Mouse (Mus musculus) kidney, embryonic 15.5 days (tissue): ENCODE results near the gene Icam1. TPM values are rescaled to one million over a fixed set of nuclear protein-coding genes. Genes with fewer than 3 reads are reported as not detected.

ENCODE experiments used
- ATAC-seq: fragments of 200-750 bp; cut with Nextera tagmentation; replicated peaks from 2 replicates; pipeline ENCODE4 v1.8.0; 2017; ENCODE audit warnings: moderate TSS enrichment; ENCODE audit not compliant: low FRiP score
- H3K27ac ChIP-seq: fragments of 300-500 bp; sonication (generic); 2 replicates; pipeline ENCODE4 v1.5.1; 2015; ENCODE audit warnings: mild to moderate bottlenecking, inconsistent platforms
- H3K27me3 ChIP-seq: fragments of 300-500 bp; sonication (generic); 2 replicates; pipeline ENCODE4 v1.6.1; 2015; ENCODE audit warnings: inconsistent platforms
- H3K36me3 ChIP-seq: fragments of 300-500 bp; sonication (generic); 2 replicates; pipeline ENCODE4 v1.6.1; 2015; ENCODE audit warnings: inconsistent platforms
- H3K4me1 ChIP-seq: fragments of 300-500 bp; sonication (generic); 2 replicates; pipeline ENCODE4 v1.6.1; 2015; ENCODE audit warnings: inconsistent platforms
- H3K4me2 ChIP-seq: fragments of 300-500 bp; sonication (generic); 2 replicates; pipeline ENCODE4 v1.6.1; 2015; ENCODE audit warnings: moderate library complexity, mild to moderate bottlenecking, inconsistent platforms
- H3K4me3 ChIP-seq: fragments of 300-500 bp; sonication (generic); replicated peaks from 2 replicates; pipeline ENCODE4 v1.5.1; 2015; ENCODE audit warnings: mild to moderate bottlenecking, inconsistent platforms
- H3K9ac ChIP-seq: fragments of 300-500 bp; sonication (generic); 2 replicates; pipeline ENCODE4 v1.6.1; 2015; ENCODE audit warnings: mild to moderate bottlenecking, inconsistent platforms
- H3K9me3 ChIP-seq: fragments of 300-500 bp; sonication (generic); replicated peaks from 2 replicates; pipeline ENCODE4 v1.6.1; 2016; ENCODE audit warnings: inconsistent platforms
- WGBS: fragments of 180-500 bp; shearing (Covaris S2); methylation state at CpG from one replicate; pipeline ENCODE4 v1.1.7; 2015; ENCODE audit warnings: mixed read lengths; 5-methylcytosine and 5-hydroxymethylcytosine counted together
- polyA plus RNA-seq: library from polyadenylated mRNA; unstranded; fragments of >200 nt; fragmentation: Nextera tagmentation; extraction: Ambion mirVana; gene quantifications from 2 replicates; pipeline ENCODE4 v1.2.1, GENCODE M21; 2015

Icam1 gene
- polyA plus RNA-seq, 1 experiment from 2014 or later, result 13.7 TPM

DNA sequence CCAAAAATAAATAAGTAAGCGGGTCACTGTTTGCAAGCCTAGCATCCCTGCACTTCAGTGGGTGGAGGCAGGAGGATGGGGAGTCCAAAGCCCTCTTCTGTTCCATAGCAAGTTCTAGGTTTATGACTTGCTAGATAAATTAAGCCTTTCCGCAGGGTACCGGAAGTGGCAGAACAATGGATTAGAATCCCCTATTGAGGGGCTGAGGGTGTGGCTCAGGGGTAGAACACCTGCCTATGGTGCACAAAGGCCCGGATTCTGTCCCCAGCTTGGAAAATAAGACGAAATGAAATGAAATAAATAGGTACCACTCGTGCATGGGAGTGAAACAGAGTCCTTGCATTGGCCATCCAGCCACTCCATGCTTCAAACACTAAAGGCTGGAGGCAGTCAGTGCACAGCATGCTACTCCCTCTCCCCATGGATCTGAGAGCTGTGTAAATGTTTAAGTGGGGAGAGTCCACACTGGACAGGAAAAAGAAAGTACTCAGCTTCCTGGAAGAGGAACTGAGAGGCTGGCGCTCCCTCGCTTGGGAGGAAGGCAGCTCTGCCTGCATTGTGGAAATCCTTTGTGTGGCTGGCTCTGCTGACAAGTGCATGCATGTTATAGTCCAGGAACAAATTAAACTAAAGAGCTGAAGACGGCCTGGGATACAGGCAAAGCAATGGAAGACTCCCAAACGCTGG is 37.2 kb upstream of the Icam1 start:
- Histone ChIP-seq H3K9me3 (no peaks in the 10 kb centered on the region), H3K36me3 (no peaks in the 10 kb centered on the region), H3K9ac (no peak overlapping the region), H3K4me3 (no peak overlapping the region), H3K4me1 (peaks cover 45% of the 10 kb centered on the region), H3K27ac (peak overlapping the region; percentile 65), H3K27me3 (no peaks in the 10 kb centered on the region), H3K4me2 (no peak overlapping the region)
- 64% methylated on average over 10 of the region's 10 CpGs for WGBS
- no peak for ATAC-seq

DNA sequence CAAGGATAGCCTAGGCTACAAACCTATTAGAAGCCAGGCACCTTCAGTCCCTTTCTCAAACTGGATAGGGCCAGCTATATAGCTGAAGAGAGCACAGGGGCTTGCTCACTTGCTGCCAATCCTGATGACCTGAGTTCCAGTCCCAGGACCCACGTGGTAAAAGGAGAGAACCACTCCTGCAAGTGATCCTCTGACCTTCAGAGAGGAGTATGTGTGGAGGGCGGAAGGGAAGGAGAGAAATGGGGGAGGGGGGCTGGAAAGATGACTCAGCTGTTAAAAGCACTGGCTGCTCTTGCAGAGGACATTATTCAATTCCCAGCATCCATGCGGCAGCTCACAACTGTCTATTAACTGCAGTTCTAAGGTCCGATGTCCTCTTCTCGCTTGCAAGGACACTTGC is 36.6 kb upstream of the Icam1 start:
- no peaks in the 10 kb centered on the region for H3K27me3 ChIP-seq
- ATAC-seq, result no peak
- peak overlapping the region; percentile 65; the same call in 1 of the 2 replicates for H3K27ac ChIP-seq
- H3K36me3 ChIP-seq, result no peaks in the 10 kb centered on the region
- H3K9me3 ChIP-seq, result no peaks in the 10 kb centered on the region
- WGBS, result 49% methylated on average over 5 of the region's 5 CpGs
- H3K9ac ChIP-seq, result no peak overlapping the region
- H3K4me1 ChIP-seq, result peaks cover 41% of the 10 kb centered on the region
- H3K4me3 ChIP-seq, result no peak overlapping the region
- H3K4me2 ChIP-seq, result no peak overlapping the region

DNA sequence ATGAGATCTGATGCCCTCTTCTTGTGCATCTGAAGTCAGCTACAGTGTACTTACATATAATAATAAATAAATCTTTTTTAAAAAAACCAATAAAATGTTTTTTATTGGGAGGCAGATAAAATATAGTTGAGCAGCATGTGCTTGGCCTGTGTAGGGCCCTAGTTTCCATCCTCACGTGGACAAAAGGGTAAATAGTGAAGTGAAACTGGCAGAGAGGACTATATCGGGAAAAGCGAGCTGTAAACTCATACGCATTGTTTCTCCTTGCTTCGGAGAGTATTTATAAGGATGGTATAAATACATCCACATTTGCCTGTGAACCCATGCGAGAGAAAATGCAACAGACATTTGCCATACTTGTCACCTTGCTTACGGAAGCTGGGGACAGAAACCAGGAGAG is 36.0 kb upstream of the Icam1 start:
- Histone ChIP-seq H3K27ac (no peak overlapping the region), H3K36me3 (no peaks in the 10 kb centered on the region), H3K27me3 (no peaks in the 10 kb centered on the region), H3K4me3 (no peak overlapping the region), H3K9me3 (no peaks in the 10 kb centered on the region), H3K9ac (no peak overlapping the region), H3K4me2 (no peak overlapping the region), H3K4me1 (peaks cover 36% of the 10 kb centered on the region)
- WGBS, result 82% methylated on average over 7 of the region's 7 CpGs
- no peak for ATAC-seq

DNA sequence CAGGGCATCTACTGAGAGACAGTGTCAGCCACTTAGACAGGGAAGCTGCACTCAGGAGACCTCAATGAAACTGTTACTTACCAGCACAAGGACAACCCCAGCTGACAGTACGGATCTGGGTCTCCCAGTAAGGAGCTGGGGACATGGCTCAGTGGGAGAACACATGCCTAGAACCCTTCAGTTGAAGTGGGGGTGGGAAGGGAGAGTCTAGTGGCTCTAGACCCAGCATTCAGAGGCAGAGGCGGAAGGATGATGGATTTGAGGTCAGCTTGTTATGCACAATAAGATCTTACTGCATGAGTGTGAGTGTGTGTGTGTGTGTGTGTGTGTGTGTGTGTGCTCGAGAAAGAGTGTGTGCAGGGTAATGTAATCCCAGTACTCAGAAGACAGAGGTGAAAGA is 33.6 kb upstream of the Icam1 start:
- Histone ChIP-seq H3K9ac (no peak overlapping the region), H3K4me1 (peaks cover 18% of the 10 kb centered on the region), H3K4me3 (no peak overlapping the region), H3K27me3 (no peaks in the 10 kb centered on the region), H3K4me2 (no peak overlapping the region), H3K9me3 (no peaks in the 10 kb centered on the region), H3K36me3 (no peaks in the 10 kb centered on the region), H3K27ac (no peak overlapping the region)
- no peak for ATAC-seq
- 70% methylated on average over 3 of the region's 3 CpGs for WGBS

DNA sequence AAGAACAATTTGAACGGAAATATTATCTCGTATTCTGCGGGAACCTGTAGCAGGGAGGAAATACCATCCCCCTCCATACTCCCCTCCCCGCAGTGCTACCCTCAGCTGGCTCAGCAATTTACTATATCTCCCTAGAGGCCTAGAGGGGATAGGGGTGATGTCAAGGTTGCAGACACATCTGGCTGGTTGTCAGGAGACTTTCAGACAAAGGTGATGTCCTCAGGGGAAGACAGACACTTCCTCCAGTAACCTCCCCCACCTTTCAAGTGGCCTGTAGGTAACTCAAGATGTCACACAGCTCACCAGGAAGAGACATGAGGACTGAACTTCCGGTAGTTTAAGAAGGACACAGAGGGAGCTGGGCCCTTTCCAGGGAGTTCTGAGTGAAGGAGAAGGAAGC is 32.6 kb upstream of the Icam1 start:
- Histone ChIP-seq H3K4me2 (no peak overlapping the region), H3K9ac (no peak overlapping the region), H3K4me1 (peaks cover 24% of the 10 kb centered on the region), H3K27ac (0 out of 2 replicates have a peak overlapping the region, but pooled peaks have one; percentile 34), H3K36me3 (no peaks in the 10 kb centered on the region), H3K4me3 (no peak overlapping the region), H3K27me3 (no peaks in the 10 kb centered on the region), H3K9me3 (no peaks in the 10 kb centered on the region)
- WGBS, result 26% methylated on average over 5 of the region's 5 CpGs
- ATAC-seq, result no peak

DNA sequence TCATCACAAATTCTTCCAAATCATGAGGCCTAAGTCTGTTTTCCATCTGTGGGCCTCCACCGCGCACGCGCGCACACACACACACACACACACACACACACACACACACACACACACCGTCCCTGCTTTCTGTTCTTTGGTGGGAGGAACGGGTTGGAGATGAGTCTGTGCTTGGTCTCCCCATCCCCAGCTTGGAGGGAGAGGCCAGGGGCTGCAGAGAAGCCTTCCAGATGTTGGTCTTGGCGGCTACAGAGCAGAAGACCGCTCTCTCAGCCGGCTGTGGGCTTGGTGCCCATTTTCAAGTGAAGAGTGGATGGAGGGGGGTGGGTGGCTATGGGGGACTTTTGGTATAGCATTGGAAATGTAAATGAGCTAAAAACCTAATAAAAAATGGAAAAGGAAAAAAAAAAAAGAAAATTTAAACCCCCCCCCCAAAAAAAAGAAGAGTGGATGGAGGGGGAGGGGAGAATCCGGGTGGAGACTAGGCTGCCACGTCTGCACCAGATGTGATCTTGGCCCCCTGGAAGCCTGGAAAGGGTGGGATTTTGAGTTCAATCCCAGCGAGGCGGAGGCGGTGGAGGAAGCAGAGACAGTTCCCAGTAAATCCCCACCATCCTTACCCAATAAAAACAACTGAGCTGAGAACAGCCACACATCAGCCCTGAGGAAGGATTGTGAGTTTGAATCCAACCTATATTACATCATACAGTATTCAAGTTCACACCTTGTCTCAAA is 28.7 kb upstream of the Icam1 start:
- Histone ChIP-seq H3K36me3 (no peaks in the 10 kb centered on the region), H3K4me2 (no peak overlapping the region), H3K27ac (peak overlapping the region; percentile 33), H3K9me3 (no peaks in the 10 kb centered on the region), H3K4me1 (peaks cover 28% of the 10 kb centered on the region), H3K4me3 (no peak overlapping the region), H3K9ac (no peak overlapping the region), H3K27me3 (no peaks in the 10 kb centered on the region)
- 56% methylated on average over 15 of the region's 15 CpGs for WGBS
- ATAC-seq, result peak; percentile 48; the same call in 1 of the 2 replicates

DNA sequence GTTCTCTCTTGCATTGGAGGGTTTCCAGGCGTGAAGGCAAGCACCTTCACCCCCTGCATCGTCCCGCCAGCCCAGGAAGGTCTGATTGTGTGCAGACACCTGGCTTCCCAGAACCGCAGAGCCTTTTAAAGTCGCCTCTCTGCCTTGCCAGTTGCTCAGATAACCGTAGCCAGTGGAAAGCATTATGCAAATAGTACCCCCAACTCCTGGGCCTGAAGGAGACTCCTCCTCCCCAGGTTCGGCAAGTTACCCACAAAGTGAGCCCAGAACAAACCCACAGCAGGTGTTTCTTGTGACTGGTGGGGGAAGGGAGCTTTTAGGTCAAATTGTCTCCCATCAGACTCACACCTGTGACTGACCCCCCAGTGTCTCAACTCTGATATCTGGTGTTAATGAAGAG is 27.8 kb upstream of the Icam1 start:
- Histone ChIP-seq H3K27ac (peak overlapping the region; percentile 33; the same call in 1 of the 2 replicates), H3K36me3 (no peaks in the 10 kb centered on the region), H3K4me2 (no peak overlapping the region), H3K4me1 (peaks cover 23% of the 10 kb centered on the region), H3K9me3 (no peaks in the 10 kb centered on the region), H3K27me3 (no peaks in the 10 kb centered on the region), H3K4me3 (no peak overlapping the region), H3K9ac (no peak overlapping the region)
- WGBS, result 24% methylated on average over 7 of the region's 7 CpGs
- no peak for ATAC-seq

DNA sequence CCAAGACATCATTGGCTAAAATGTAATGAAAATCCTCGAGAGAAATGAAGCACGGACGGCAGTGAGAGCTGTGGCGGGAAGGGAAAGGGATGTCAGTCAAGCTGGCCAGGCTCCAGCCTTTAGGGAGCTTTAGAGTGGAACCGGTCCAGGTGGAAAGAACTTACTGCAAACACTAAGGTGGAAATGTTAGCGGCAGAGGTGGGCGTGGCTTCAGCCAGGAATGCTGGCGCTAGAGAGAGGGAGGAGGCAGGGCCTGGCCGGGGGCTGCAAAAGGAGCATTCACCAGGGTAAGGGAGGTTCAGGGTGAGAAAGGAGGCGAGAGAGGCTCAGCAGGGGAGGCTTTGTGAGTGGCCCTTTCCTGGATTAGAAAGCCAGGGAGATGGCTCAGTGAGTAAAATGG is 24.9 kb upstream of the Icam1 start:
- 5% methylated on average over 10 of the region's 10 CpGs for WGBS
- Histone ChIP-seq H3K9me3 (no peaks in the 10 kb centered on the region), H3K27me3 (no peaks in the 10 kb centered on the region), H3K9ac (peak overlapping the region; percentile 18; the same call in 1 of the 2 replicates), H3K36me3 (no peaks in the 10 kb centered on the region), H3K27ac (peak overlapping the region; percentile 61; the same call in 1 of the 2 replicates), H3K4me3 (peak overlapping the region; percentile 6; the same call in 1 of the 2 replicates), H3K4me2 (peak overlapping the region; percentile 41), H3K4me1 (peaks cover 21% of the 10 kb centered on the region)
- 0 out of 2 replicates have a peak, but pooled peaks have one; percentile 38 for ATAC-seq

DNA sequence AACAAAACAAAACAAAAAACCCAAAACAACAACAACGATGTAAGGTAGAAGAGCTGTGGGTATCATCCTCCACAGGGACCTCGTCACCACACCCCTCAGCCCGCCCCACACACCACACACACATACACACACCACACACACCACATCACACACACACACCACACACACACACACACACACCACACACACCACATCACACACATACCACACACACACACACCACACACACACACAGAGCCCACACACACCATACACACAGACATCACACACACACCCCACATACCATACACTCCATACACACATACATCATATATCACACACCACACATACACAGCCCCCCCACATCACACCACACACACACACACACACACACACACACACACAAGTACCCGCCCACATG is 24.2 kb upstream of the Icam1 start:
- 100% methylated on average over 4 of the region's 4 CpGs for WGBS
- Histone ChIP-seq H3K4me3 (no peak overlapping the region), H3K27ac (no peak overlapping the region), H3K9ac (no peak overlapping the region), H3K36me3 (no peaks in the 10 kb centered on the region), H3K9me3 (no peaks in the 10 kb centered on the region), H3K27me3 (no peaks in the 10 kb centered on the region), H3K4me1 (peaks cover 21% of the 10 kb centered on the region), H3K4me2 (no peak overlapping the region)
- no peak for ATAC-seq

DNA sequence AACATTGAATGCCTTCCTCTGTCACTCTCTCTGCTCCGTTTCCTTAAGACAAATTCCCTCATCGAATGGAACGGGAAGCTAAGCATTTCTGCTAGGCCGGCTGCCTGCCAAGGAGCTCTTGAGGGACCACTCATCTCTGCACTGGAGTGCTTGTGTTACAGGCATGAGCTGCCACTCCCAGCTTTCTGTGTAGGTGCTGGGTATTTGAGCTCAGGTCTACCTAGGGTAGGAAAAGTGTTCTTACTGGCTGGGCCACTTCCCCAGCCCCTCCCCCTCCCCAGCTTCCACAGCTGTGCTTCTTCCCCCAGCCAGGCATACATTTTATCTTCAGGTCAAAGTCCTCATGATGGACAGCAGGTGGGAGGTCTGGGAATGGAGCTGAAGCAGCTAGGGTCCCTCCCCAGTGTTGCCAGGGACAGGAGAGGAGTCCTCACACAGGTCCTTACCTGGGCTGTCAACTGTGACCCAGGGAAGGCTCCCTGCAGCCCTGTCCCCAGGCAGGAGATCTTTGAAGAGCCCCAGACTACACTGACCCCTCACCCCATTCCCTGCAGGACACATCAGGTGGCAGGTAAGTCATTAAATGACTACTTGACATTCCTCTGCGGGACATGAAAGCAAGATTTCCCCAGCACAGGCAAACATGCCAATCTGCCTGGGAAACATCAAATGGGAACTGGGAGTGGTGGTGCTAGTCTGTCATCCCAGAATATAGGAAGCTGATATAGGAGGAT is 22.5 kb upstream of the Icam1 start:
- Histone ChIP-seq H3K4me2 (no peak overlapping the region), H3K9ac (no peak overlapping the region)
- ATAC-seq, result peak; percentile 58

DNA sequence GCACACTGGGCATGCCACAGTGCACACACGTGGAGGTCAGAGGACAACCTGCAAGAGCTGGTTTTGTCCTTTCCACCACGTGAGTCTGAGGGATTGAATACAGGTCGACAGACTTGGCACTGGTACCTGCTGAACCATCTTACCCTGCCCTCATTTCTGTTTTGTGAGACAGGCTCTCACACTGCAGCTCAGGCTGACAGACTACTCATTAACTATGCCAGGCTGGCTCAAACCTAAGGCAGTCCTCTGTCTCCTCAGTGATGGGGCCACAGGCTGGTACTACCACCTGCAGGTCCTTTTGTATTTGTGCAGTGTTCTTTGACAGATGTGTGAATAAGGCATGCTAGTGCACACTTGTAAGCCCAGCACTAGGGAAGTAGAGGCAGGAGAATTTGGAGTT is 20.7 kb upstream of the Icam1 start:
- Histone ChIP-seq H3K4me1 (peaks cover 15% of the 10 kb centered on the region), H3K4me3 (no peak overlapping the region), H3K36me3 (no peaks in the 10 kb centered on the region), H3K9me3 (no peaks in the 10 kb centered on the region), H3K27me3 (no peaks in the 10 kb centered on the region), H3K4me2 (no peak overlapping the region), H3K9ac (no peak overlapping the region), H3K27ac (no peak overlapping the region)
- ATAC-seq, result no peak
- 77% methylated on average over 3 of the region's 3 CpGs for WGBS

More for the DNA sequence above, 22.5 kb upstream of the Icam1 start:
- no peak overlapping the region for H3K4me3 ChIP-seq
- H3K36me3 ChIP-seq, result no peaks in the 10 kb centered on the region
- H3K9me3 ChIP-seq, result no peaks in the 10 kb centered on the region
- 46% methylated on average over 5 of the region's 5 CpGs for WGBS
- H3K4me1 ChIP-seq, result peaks cover 15% of the 10 kb centered on the region
- H3K27ac ChIP-seq, result no peak overlapping the region; the same call in 1 of the 2 replicates
- no peaks in the 10 kb centered on the region for H3K27me3 ChIP-seq

DNA sequence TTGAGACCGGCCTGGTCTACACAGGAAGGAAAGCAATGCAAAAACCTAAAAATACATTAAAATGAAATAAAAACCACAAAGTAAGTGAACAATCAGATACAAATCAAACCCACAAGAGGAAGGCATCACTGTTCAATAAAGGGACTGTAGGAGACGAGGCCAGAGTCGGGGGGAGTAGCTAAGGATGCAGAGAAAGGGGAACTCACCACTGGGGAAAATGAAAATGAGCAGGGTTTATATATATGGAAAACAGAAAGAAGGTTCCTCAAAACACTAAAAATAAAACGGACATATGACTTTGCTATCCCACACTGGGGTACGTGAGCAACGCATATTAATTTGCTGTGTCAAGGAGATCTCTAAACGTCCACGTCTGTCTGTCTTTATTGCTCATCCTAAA is 18.7 kb upstream of the Icam1 start:
- Histone ChIP-seq H3K9me3 (no peaks in the 10 kb centered on the region), H3K27me3 (no peaks in the 10 kb centered on the region), H3K4me1 (peaks cover 7% of the 10 kb centered on the region), H3K36me3 (no peaks in the 10 kb centered on the region), H3K9ac (no peak overlapping the region), H3K4me2 (no peak overlapping the region), H3K4me3 (no peak overlapping the region), H3K27ac (no peak overlapping the region)
- no peak for ATAC-seq
- WGBS, result 90% methylated on average over 8 of the region's 8 CpGs
